Mouse (Mus musculus) cerebellum, adult 2 months (tissue): ENCODE measurements at regions not wholly inside any gene's neighbourhood (a gene's known extent, or its start where the extent isn't known, plus 50 kb on each side); places are given as distances from the start of the nearest gene placed in this dataset.

Experiments used
- DNase-seq, 2 experiments: peaks; one replicate each; pipeline ENCODE4 v3.0.0; 2021
- H3K27ac ChIP-seq: fragments of 200-500 bp; 2 replicates; pipeline ENCODE4 v1.5.1; 2012; ENCODE audit warnings: low read length, control low read depth, inconsistent platforms; ENCODE audit not compliant: insufficient read depth
- H3K27me3 ChIP-seq: fragments of 200-500 bp; 2 replicates; pipeline ENCODE4 v1.6.1; 2012; ENCODE audit warnings: inconsistent platforms, mild to moderate bottlenecking, low read length, moderate library complexity; ENCODE audit not compliant: control insufficient read depth, insufficient read depth
- H3K4me1 ChIP-seq: fragments of 200-500 bp; 2 replicates; pipeline ENCODE4 v1.6.1; 2011; ENCODE audit warnings: low read length; ENCODE audit not compliant: control insufficient read depth, insufficient read depth
- H3K4me3 ChIP-seq: fragments of 200-500 bp; replicated peaks from 2 replicates; pipeline ENCODE3; 2011; ENCODE audit warnings: mild to moderate bottlenecking, low read depth, low read length, control low read depth; ENCODE audit not compliant: insufficient read depth
- CTCF ChIP-seq: fragments of 200-500 bp; IDR thresholded peaks from 2 replicates; pipeline ENCODE4 v1.5.1; 2011; ENCODE audit warnings: low read depth, mild to moderate bottlenecking, control low read depth, low read length, moderate library complexity, borderline replicate concordance; ENCODE audit not compliant: insufficient read depth
- POLR2A ChIP-seq: fragments of 200-500 bp; IDR thresholded peaks from 2 replicates; pipeline ENCODE4 v1.6.1; 2011; ENCODE audit warnings: low read length, control low read depth, borderline replicate concordance; ENCODE audit not compliant: insufficient read depth
- WGBS: fragments of 180-500 bp; shearing (Covaris S2); methylation state at CpG from one replicate; pipeline ENCODE4 v1.1.7; 2018; 5-methylcytosine and 5-hydroxymethylcytosine counted together

DNA sequence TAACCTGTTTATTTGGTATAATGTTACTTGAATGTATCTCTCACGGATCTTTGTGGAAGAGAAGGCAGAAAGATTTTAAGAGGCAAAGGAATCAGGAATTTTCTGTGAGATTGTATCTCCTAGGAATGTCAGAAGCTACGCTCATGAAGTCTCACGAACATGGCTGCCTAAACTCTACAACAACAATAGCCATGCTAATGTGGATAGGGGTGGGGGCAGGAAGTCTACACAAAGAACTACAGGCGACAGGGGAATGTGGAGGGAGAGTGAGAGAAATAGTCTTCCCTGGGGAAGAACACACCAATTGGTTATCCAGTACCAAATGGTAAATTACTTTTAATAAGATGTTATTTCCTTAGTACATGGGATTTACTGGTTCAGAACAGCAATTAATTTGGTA is 164.3 kb upstream of the Zfp462 start:
- H3K27me3 ChIP-seq = no peaks in the 10 kb centered on the region
- no peak overlapping the region for H3K4me3 ChIP-seq
- H3K27ac ChIP-seq = no peak overlapping the region
- no peaks in the 10 kb centered on the region for H3K4me1 ChIP-seq
- 72% methylated on average over 4 of the region's 4 CpGs for WGBS
- DNase-seq = no peak
- no peak for TF ChIP-seq POLR2A
- no peak for TF ChIP-seq CTCF

DNA sequence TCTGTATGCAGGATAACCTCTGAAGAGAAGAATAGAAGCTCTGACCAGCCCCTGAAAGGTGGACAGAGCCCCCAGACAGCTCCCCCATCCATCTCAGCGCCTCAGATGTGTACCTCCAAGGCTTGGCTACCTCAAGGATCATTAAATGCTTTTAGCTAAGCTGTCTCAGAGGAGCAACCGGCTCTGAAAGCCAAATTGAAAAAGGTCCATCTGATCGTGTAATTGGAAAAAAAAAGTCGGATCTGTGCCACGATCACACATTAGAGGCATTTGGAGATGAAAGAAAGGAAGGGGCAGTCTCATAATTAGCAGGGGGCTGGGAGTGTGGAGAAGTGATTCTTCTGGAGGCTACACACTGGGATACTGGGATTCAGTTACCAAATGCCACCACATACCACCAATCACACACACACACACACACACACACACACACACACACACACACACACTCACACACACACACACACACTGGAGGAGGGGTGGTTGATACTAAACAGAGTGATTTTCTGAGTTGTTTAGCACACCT is 153.6 kb upstream of the Zfp462 start:
- no peak for TF ChIP-seq POLR2A
- Histone ChIP-seq H3K4me1 (no peaks in the 10 kb centered on the region), H3K4me3 (no peak overlapping the region), H3K27me3 (no peaks in the 10 kb centered on the region), H3K27ac (no peak overlapping the region)
- WGBS = 10% methylated on average over 5 of the region's 5 CpGs
- no peak for DNase-seq

DNA sequence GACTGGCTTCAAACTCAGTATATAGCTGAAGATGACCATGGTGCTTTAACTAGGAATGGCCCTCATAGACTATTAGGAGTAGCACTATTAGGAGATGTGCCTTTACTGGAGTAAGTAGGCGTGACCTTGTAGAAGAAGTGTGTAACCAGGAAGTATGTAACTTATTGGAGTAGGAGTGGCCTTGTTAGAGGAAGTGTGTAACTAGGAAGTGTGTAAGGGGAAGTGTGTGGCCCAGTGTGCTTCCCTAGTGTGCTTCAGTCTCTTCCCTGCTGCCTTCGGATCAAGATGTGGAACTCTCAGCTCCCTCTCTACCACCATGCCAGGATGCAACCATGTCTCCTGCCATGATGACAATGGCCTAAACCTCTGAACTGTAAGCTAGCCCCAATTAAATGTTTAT is 151.0 kb upstream of the Zfp462 start:
- TF ChIP-seq CTCF (no peak), POLR2A (no peak)
- Histone ChIP-seq H3K27me3 (no peaks in the 10 kb centered on the region), H3K4me1 (no peaks in the 10 kb centered on the region), H3K27ac (no peak overlapping the region), H3K4me3 (no peak overlapping the region)
- DNase-seq = no peak
- 96% methylated on average over 2 of the region's 2 CpGs for WGBS

DNA sequence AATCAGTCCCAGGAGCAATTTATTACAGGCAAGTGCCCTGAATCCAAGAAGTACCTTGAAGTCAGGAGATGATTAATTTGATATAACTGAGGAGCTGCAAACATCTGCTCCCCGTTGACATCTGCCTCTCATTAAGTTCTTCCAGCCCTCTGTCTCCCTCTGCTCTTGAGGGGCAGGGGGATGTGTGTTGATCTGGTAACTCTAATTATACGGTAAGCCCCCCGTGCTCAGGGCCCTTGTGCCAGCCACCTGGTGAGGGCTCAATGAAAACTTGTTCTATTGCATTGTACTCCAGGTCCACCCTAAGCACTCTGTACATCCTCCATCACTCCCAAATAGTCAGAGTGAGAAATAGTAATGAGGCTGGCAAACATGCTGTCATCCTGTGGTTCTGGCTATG is 149.6 kb upstream of the Zfp462 start:
- DNase-seq = no peak
- Histone ChIP-seq H3K4me3 (no peak overlapping the region), H3K27ac (no peak overlapping the region), H3K4me1 (no peaks in the 10 kb centered on the region), H3K27me3 (no peaks in the 10 kb centered on the region)
- WGBS = 49% methylated on average over 3 of the region's 3 CpGs
- TF ChIP-seq POLR2A = no peak
- no peak for TF ChIP-seq CTCF

DNA sequence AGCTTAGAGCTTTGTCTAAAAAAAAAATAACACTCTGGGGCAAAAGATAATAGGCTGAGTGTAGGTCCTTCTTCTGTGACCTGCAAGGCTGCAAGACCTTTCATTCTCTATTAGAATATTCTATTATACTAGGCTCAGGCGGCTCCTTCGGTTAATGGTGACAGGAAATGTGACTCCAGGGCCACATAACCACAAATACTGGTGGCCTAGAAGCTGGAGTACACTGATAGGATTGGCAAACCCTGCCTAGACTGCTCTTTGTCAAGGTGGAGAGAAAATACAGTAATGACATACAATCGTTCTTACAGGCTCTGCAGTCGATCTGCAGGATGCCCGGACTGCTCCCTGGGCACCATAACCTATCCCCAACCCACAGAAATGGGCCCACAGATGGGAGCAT is 146.3 kb upstream of the Zfp462 start:
- no peak overlapping the region for H3K4me3 ChIP-seq
- no peaks in the 10 kb centered on the region for H3K27me3 ChIP-seq
- TF ChIP-seq CTCF (no peak), POLR2A (no peak)
- no peak overlapping the region for H3K27ac ChIP-seq
- WGBS = 89% methylated on average over 5 of the region's 5 CpGs
- no peaks in the 10 kb centered on the region for H3K4me1 ChIP-seq
- no peak for DNase-seq

DNA sequence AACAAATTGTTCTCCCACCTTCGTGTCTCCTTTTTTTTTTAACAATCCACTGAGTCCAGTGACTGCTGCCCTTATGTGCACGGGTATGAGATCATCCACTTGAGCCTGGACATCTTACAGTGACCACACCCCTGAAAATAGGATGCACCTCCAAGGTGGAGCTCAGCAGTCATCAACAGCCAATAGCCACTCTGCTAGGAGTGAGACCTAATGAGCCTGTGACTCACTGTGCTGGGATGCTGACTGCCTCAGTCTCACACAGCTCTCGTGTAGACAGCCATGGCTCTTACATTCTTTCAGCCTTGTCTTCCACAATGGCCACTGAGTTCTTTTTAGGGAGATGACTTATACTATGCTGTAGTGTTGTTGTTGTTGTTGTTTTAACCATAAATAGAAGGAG is 133.7 kb upstream of the Zfp462 start:
- no peak overlapping the region for H3K27ac ChIP-seq
- H3K4me3 ChIP-seq = no peak overlapping the region
- DNase-seq = no peak
- no peaks in the 10 kb centered on the region for H3K4me1 ChIP-seq
- WGBS = 82% methylated on average over 3 of the region's 3 CpGs
- TF ChIP-seq POLR2A (no peak), CTCF (no peak)
- no peaks in the 10 kb centered on the region for H3K27me3 ChIP-seq

DNA sequence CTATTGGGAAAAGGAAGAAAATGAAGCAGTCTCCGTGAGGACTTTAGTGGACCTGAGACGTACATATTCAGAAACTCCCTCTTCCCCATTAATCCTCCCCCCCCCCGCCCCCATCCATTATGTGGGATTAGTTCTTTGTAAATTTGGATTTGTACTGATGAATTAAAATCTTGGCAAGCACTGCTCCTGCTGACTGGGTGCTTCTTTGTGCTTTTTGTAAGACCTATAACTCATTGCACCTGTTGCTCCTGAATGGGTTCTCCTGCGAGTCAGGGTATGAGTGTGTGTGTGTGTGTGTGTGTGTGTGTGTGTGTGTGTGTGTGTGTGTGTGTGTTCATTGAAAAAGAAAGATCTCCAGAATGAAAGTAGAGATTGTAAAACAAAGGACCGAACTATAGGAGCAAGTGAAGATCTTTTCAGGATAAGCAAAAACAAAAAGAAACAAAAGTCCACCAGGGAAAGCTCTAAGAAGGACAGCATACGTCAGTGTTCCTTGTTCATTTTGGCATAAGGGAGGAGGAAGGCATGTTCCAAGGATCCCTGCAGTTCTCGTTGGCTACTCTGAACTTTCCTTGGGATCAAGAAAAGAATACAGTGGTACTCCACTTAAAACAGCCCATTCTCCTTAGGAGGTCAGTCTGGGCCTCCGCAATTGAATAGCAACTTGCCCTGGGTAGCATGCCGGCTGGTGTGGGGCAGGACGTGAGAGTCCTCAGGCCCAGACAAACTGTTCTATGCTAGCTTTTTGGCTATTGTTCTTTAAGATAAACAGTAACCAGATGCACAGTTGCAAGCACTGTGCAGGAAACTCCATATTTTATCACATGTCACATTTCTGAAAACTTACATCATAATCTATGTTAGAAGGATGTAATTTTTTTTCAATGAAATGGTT is 131.9 kb upstream of the Zfp462 start:
- 50% methylated on average over 10 of the region's 10 CpGs for WGBS
- DNase-seq = no peak
- Histone ChIP-seq H3K27ac (no peak overlapping the region), H3K4me3 (no peak overlapping the region), H3K27me3 (no peaks in the 10 kb centered on the region), H3K4me1 (no peaks in the 10 kb centered on the region)
- TF ChIP-seq POLR2A (no peak), CTCF (no peak)

DNA sequence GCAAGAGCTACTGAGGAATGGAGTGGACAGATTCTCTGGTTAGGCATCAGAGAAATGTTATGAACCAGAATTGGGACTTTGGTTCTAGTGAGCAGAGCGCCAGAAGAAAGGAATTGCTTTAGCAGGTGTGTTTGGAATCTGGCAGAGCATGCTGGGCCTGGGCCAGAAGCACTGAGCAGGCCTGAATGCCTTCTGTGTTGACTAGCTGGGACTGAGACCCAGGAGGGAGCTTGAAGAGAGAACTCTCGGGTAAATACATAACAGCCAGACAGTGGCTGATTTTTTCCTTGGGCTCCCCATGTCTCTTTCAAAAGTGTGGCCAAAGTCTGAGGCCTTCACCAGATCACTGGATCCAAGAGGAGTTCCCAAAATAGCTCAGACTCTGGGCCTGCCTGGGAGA is 107.5 kb upstream of the Zfp462 start:
- peaks cover 21% of the 10 kb centered on the region for H3K4me1 ChIP-seq
- H3K4me3 ChIP-seq = no peak overlapping the region
- no peaks in the 10 kb centered on the region for H3K27me3 ChIP-seq
- peak; percentile 67 to 78 for DNase-seq
- WGBS = 8% methylated on average over 2 of the region's 2 CpGs
- no peak overlapping the region for H3K27ac ChIP-seq
- TF ChIP-seq CTCF (no peak), POLR2A (no peak)
